Mouse (Mus musculus): ENCODE measurements around the gene Cnot2. TPM values are rescaled to one million over a fixed set of nuclear protein-coding genes. Genes with fewer than 3 reads are reported as not detected.

Cnot2 gene
- polyA plus RNA-seq, 1 experiment from 2014 or later, result 95.4 TPM

DNA sequence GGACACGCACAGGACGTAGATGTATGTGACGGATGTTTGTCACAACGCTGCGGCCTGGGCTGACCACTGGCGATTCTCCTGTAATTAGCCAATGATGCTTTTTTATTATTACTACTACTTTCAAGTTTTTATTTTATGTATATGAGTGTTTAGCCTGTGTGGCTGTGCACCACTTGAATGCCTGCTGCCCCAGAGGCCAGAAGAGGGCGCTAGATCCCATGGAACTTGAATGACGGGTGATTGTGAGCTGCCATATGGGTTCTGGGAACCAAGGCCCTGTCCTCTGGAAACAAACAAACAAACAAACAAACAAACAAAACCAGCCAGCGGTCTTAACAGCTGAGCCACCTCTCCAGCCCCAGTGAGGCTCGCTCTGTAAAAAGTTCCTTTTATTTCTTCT, 136.9 kb downstream of the Cnot2 start:
- Histone ChIP-seq H3K4me3 (ENCODE audit: low read depth, low read length) (no peak overlapping the region), H3K4me1 (replicated peaks; ENCODE audit: control insufficient read depth, insufficient read depth, low read length) (no peaks in the 10 kb centered on the region), H3K4me2 (ENCODE audit: low read length) (no peak overlapping the region), H3K9me3 (ENCODE audit: control insufficient read depth, low read length) (no peaks in the 10 kb centered on the region), H3K9ac (ENCODE audit: low read length) (no peak overlapping the region), H3K27me3 (replicated peaks; ENCODE audit: control insufficient read depth, insufficient read depth, low read length) (no peaks in the 10 kb centered on the region), H3K27ac (ENCODE audit: low read depth) (no peak overlapping the region), H3K36me3 (ENCODE audit: control insufficient read depth, insufficient read depth, low read length) (no peaks in the 10 kb centered on the region)
- DNase-seq (ENCODE audit: low spot score) (no peak), ATAC-seq (replicated peaks; ENCODE audit: low FRiP score, low TSS enrichment, low read depth) (no peak)
- 91% methylated on average over 10 of the region's 10 CpGs for WGBS

DNA sequence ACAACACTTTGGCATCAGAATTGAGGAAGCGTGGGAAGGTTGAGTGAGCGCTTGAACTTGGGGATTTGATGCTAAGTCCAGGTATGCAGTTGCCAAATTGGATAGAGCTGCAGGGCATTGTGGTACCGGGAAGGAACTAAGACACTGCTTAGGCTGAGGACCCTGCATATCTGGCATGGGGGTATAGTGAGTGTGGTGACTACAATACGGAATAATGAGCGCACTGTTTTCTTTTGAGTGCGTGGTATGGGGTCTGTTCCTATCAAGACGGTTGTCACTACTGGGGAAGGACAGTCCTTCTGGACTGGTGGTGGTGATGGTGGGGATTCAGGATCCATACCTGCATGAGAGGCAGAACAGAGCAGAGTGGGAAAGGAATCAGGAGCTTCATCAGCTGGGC, 140.4 kb downstream of the Cnot2 start:
- Histone ChIP-seq H3K27ac (ENCODE audit: low read depth) (no peak overlapping the region), H3K27me3 (replicated peaks; ENCODE audit: control insufficient read depth, insufficient read depth, low read length) (no peaks in the 10 kb centered on the region), H3K4me3 (ENCODE audit: low read depth, low read length) (no peak overlapping the region), H3K9ac (ENCODE audit: low read length) (no peak overlapping the region), H3K36me3 (ENCODE audit: control insufficient read depth, insufficient read depth, low read length) (no peaks in the 10 kb centered on the region), H3K4me1 (replicated peaks; ENCODE audit: control insufficient read depth, insufficient read depth, low read length) (no peaks in the 10 kb centered on the region), H3K4me2 (ENCODE audit: low read length) (no peak overlapping the region), H3K9me3 (ENCODE audit: control insufficient read depth, low read length) (peaks cover 5% of the 10 kb centered on the region; the same call in 1 of the 2 replicates)
- DNase-seq (ENCODE audit: low spot score) (no peak), ATAC-seq (replicated peaks; ENCODE audit: low FRiP score, low TSS enrichment, low read depth) (no peak)
- WGBS, result 93% methylated on average over 7 of the region's 7 CpGs

DNA sequence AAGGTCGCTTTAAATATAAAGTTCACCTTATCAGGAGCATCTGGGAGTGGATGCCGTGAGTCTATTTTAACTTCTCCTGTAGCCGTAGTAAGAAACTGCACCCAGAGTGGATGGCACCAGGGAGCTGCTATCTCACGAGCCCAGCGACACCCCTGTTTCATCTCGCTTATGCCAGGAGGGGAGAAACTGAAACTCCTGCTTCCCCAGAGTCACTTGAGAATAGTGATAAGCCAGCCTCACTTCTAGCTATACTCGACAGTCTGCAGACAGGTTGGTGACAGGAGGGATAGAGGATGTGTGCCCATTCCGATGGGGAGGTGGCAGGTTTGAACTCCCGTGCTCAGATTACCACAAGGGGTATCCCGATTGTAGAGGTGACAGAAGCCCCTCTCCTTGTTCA, 141.2 kb downstream of the Cnot2 start:
- DNase-seq (ENCODE audit: low spot score), result no peak
- Histone ChIP-seq H3K9ac (ENCODE audit: low read length) (no peak overlapping the region), H3K4me2 (ENCODE audit: low read length) (no peak overlapping the region), H3K4me1 (replicated peaks; ENCODE audit: control insufficient read depth, insufficient read depth, low read length) (no peaks in the 10 kb centered on the region), H3K27ac (ENCODE audit: low read depth) (no peak overlapping the region), H3K9me3 (ENCODE audit: control insufficient read depth, low read length) (peaks cover 5% of the 10 kb centered on the region; the same call in 1 of the 2 replicates), H3K27me3 (replicated peaks; ENCODE audit: control insufficient read depth, insufficient read depth, low read length) (no peaks in the 10 kb centered on the region), H3K4me3 (ENCODE audit: low read depth, low read length) (no peak overlapping the region), H3K36me3 (ENCODE audit: control insufficient read depth, insufficient read depth, low read length) (no peaks in the 10 kb centered on the region)
- WGBS, result 90% methylated on average over 10 of the region's 10 CpGs
- ATAC-seq (replicated peaks; ENCODE audit: low FRiP score, low TSS enrichment, low read depth), result no peak

DNA sequence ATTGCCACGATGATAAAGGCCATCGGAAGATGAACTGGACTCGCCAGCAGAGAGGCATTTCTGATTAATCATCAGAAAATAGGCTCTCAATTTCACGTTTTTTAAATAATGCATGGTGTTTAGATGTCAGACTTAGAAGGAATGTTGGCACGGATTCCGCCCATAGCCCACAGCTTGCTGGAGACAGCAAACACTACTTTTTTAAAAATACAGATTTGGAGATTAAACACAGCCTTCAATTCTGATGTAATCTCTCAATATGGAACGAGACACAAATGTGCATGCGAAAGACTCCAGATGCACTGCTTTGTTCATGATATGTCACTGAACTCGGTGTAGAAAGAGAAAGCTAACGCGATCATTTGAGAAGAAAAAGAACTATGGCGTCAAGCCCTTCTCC, 145.9 kb downstream of the Cnot2 start:
- Histone ChIP-seq H3K9ac (ENCODE audit: low read length) (no peak overlapping the region), H3K4me3 (ENCODE audit: low read depth, low read length) (no peak overlapping the region), H3K9me3 (ENCODE audit: control insufficient read depth, low read length) (peaks cover 5% of the 10 kb centered on the region; the same call in 1 of the 2 replicates), H3K4me2 (ENCODE audit: low read length) (no peak overlapping the region), H3K27me3 (replicated peaks; ENCODE audit: control insufficient read depth, insufficient read depth, low read length) (no peaks in the 10 kb centered on the region), H3K36me3 (ENCODE audit: control insufficient read depth, insufficient read depth, low read length) (no peaks in the 10 kb centered on the region), H3K4me1 (replicated peaks; ENCODE audit: control insufficient read depth, insufficient read depth, low read length) (no peaks in the 10 kb centered on the region), H3K27ac (ENCODE audit: low read depth) (no peak overlapping the region)
- WGBS, result 75% methylated on average over 12 of the region's 12 CpGs
- DNase-seq (ENCODE audit: low spot score), result no peak
- ATAC-seq (replicated peaks; ENCODE audit: low FRiP score, low TSS enrichment, low read depth), result no peak

Small RNA genes within 50 kb of the gene (microRNA-seq; reads per million reads assigned to microRNA genes)
- not detected for gene Gm25190

Other genes starting within 250 kb of the Cnot2 start
- 5.0 and 6.5 TPM in 2 replicates for gene Kcnmb4, start 107.6 kb downstream of the Cnot2 start, polyA plus RNA-seq (2014; fragmentation: Nextera tagmentation; extraction: Ambion mirVana)